Mouse (Mus musculus): ENCODE results near the gene Nup188.

- no peak for TF ChIP-seq CTCF (IDR thresholded peaks at IDR 0.05; ENCODE audit: borderline replicate concordance, insufficient read depth, low read length)
- TF ChIP-seq POLR2A (IDR thresholded peaks at IDR 0.05; ENCODE audit: low read depth, low read length) = no peak
These were observed 41.1 kb downstream of the Nup188 start for GRCm38 (mm10) chr2:30327276-30327675.

Measured in embryonic fibroblast, embryonic 13.5 days (primary cell).